Mouse (Mus musculus): Measurements from ENCODE around the gene Ica1l.

GRCm38 (mm10) chr1:60035044-60035443 is 7.9 kb downstream of the Ica1l start:
- TF ChIP-seq CTCF (IDR thresholded peaks at IDR 0.05; ENCODE audit: low read depth, low read length) (no peak), POLR2A (IDR thresholded peaks at IDR 0.05; ENCODE audit: borderline replicate concordance, low read depth, low read length) (no peak)

Measured in bone marrow macrophage, adult 2 months (primary cell).